Mouse (Mus musculus) stomach, postnatal 0 days (tissue): ENCODE measurements around the gene Scml4.

Experiments used
- CTCF ChIP-seq: IDR thresholded peaks from 2 replicates; pipeline ENCODE4 v1.5.1; 2016; ENCODE audit warnings: antibody characterized with exemption, low read depth, mild to moderate bottlenecking, moderate library complexity
- EP300 ChIP-seq: optimal IDR thresholded peaks from 2 replicates; pipeline ENCODE3; 2016; ENCODE audit warnings: antibody characterized with exemption

DNA sequence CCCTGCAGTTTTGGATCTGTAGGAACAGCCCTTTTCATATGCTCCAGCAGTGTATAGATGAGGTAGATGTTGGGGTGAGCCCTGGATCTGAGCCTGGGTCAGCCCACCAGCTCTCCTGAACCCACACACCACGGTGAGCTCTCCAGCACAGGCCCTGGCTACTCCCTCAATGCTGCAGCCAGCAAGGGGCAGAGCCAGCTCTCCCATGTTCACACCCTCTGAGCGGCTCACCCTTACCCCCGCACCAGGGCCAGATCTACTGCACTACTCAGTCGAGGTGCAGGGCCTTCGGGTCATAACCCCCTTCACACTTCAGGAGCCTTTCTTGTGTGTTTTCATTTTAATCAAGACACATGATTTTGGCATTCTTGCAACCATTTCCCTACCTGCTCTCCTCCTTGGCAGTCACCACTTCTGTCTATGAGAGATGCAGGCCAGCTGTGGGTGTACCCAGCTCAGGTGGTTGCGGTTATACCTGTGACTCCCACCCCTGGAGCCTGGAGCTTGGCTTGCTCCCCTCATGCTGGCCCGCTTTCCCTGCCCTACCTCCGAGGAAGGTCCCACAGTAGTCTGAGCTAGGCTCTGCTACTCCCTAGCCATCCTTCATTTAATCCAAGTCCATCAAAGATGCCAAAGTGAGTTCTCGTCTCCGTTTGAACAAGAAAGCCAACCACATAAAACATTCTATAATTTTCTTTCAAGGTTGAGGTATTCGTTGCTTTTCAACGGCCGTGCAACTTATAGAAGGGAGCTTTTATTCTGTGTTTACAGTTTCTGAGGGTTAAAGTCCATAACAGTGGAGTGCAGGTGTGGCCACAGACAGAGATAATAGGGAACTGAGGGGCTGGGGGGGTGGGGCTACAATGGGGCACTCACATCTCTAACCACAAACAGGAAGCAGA, 11.7 kb upstream of the Scml4 start:
- TF ChIP-seq EP300 (no peak), CTCF (no peak)
